Comparison of ENCODE assay signal across 8 mouse cellular contexts in genomic region chr5:31153516-31154151, GRCm38 (mm10). TPM values are rescaled to one million over a fixed set of nuclear protein-coding genes. Genes with fewer than 3 reads are reported as not detected.
DNase-seq lines count a peak whose midpoint lies in the region; ATAC-seq and TF ChIP-seq lines count a peak whose summit lies in the region.

No protein-coding gene starts in this region.

- H3K9ac ChIP-seq in kidney, postnatal 0 days (ENCODE audit: low read depth, low read length) = peak overlapping the region; percentile 63
- H3K9ac ChIP-seq in liver, embryonic 16.5 days (ENCODE audit: low read depth, low read length) = peak overlapping the region; percentile 72
- H3K9ac ChIP-seq in stomach, embryonic 15.5 days = peak overlapping the region; percentile 73; the same call in 1 of the 2 replicates

- H3K36me3 ChIP-seq in kidney, postnatal 0 days (ENCODE audit: insufficient read depth, low read length) = peaks cover 20% of the 10 kb centered on the region
- peaks cover 19% of the 10 kb centered on the region for H3K36me3 ChIP-seq in liver, embryonic 16.5 days (ENCODE audit: control insufficient read depth, insufficient read depth)
- H3K36me3 ChIP-seq in stomach, embryonic 15.5 days = peaks cover 22% of the 10 kb centered on the region; the same call in 1 of the 2 replicates

- DNase-seq in kidney, postnatal 0 days (ENCODE audit: low spot score) = no peak
- DNase-seq in kidney, postnatal 25 days = no peak
- peak; percentile 25 for DNase-seq in heart, postnatal 4 days
- no peak for DNase-seq in urinary bladder, postnatal 25 days (ENCODE audit: low spot score)
- no peak for DNase-seq in spleen, adult 18-20 months

- H3K4me2 ChIP-seq in kidney, postnatal 0 days (ENCODE audit: low read length) = peak overlapping the region; percentile 75
- peak overlapping the region; percentile 87 for H3K4me2 ChIP-seq in liver, embryonic 16.5 days (ENCODE audit: low read depth, low read length)
- peak overlapping the region; percentile 87 for H3K4me2 ChIP-seq in stomach, embryonic 15.5 days

- H3K4me1 ChIP-seq in kidney, postnatal 0 days (replicated peaks; ENCODE audit: insufficient read depth, low read length) = peaks cover 8% of the 10 kb centered on the region; the same call in 1 of the 2 replicates
- H3K4me1 ChIP-seq in liver, embryonic 16.5 days (ENCODE audit: control insufficient read depth, low read depth, low read length) = peaks cover 13% of the 10 kb centered on the region
- H3K4me1 ChIP-seq in stomach, embryonic 15.5 days = peaks cover 10% of the 10 kb centered on the region; the same call in 1 of the 2 replicates

- H3K27me3 ChIP-seq in kidney, postnatal 0 days (ENCODE audit: insufficient read depth, low read length) = no peaks in the 10 kb centered on the region
- no peaks in the 10 kb centered on the region for H3K27me3 ChIP-seq in liver, embryonic 16.5 days (ENCODE audit: control insufficient read depth, insufficient read depth, low read depth, low read length)
- H3K27me3 ChIP-seq in stomach, embryonic 15.5 days (replicated peaks) = no peaks in the 10 kb centered on the region

- 30% methylated on average over 6 of the region's 6 CpGs for WGBS in kidney, postnatal 0 days
- 38% methylated on average over 6 of the region's 6 CpGs for WGBS in liver, embryonic 16.5 days (ENCODE audit: insufficient replicate concordance)
- 31% methylated on average over 6 of the region's 6 CpGs for WGBS in stomach, embryonic 15.5 days

- peak overlapping the region; percentile 58; the same call in 1 of the 2 replicates for H3K27ac ChIP-seq in kidney, postnatal 0 days
- H3K27ac ChIP-seq in liver, embryonic 16.5 days (ENCODE audit: low read length) = peak overlapping the region; percentile 10; the same call in 1 of the 2 replicates
- H3K27ac ChIP-seq in stomach, embryonic 15.5 days = peak overlapping the region; percentile 62

- ATAC-seq in kidney, postnatal 0 days (replicated peaks; ENCODE audit: low FRiP score, low read depth) = peak; percentile 23; the same call in 1 of the 2 replicates
- peak; percentile 6; the same call in 1 of the 2 replicates for ATAC-seq in erythroid progenitor cell, adult 5-6 weeks (replicated peaks; ENCODE audit: low FRiP score, poor library complexity, severe bottlenecking)
- no peak for ATAC-seq in liver, embryonic 16.5 days (ENCODE audit: low read depth)
- ATAC-seq in stomach, embryonic 15.5 days (ENCODE audit: insufficient read depth, low FRiP score, low read depth) = no peak

- no peak for TF ChIP-seq CTCF in kidney, postnatal 0 days (IDR thresholded peaks at IDR 0.05; ENCODE audit: low read depth)

- H3K9me3 ChIP-seq in kidney, postnatal 0 days (replicated peaks; ENCODE audit: low read length) = no peaks in the 10 kb centered on the region
- no peaks in the 10 kb centered on the region for H3K9me3 ChIP-seq in liver, embryonic 16.5 days (replicated peaks; ENCODE audit: control insufficient read depth, low read length)
- H3K9me3 ChIP-seq in stomach, embryonic 15.5 days = no peaks in the 10 kb centered on the region

- peak overlapping the region; percentile 57 for H3K4me3 ChIP-seq in kidney, postnatal 0 days (replicated peaks; ENCODE audit: low read depth, low read length)
- H3K4me3 ChIP-seq in liver, embryonic 16.5 days (ENCODE audit: low read depth, low read length) = peak overlapping the region; percentile 76
- peak overlapping the region; percentile 67 for H3K4me3 ChIP-seq in stomach, embryonic 15.5 days (replicated peaks)

RNA-seq across cellular contexts. Expression of gene Mpv17, which starts 0.4 kb away (rescaled TPM):
- 45.3 and 56.0 TPM in 2 replicates for polyA plus RNA-seq in kidney, postnatal 0 days (2015; fragmentation: Nextera tagmentation; extraction: Ambion mirVana)
- 1.3 and 11.5 TPM in 2 replicates for total RNA-seq in erythroid progenitor cell, adult 5-6 weeks (2015; ENCODE audit: low replicate concordance)
- 0.23 and 4.7 TPM in 2 replicates for total RNA-seq in erythroid progenitor cell, adult 5-6 weeks (2017; ENCODE audit: low replicate concordance)
- 10 to 100 TPM; 50.1 to 50.8 TPM for total RNA-seq in heart, postnatal 4 days (2021)
- polyA plus RNA-seq in liver, embryonic 16.5 days (2015; fragmentation: Nextera tagmentation; extraction: Ambion mirVana) = 20.7 and 21.5 TPM in 2 replicates
- polyA plus RNA-seq in stomach, embryonic 15.5 days (2015; fragmentation: Nextera tagmentation; extraction: Ambion mirVana) = 58.8 and 63.0 TPM in 2 replicates

RNA-seq across cellular contexts. Expression of gene Ucn, which starts 15.0 kb away (rescaled TPM):
- 0.31 TPM in 1 of 2 replicates, not detected in the other for polyA plus RNA-seq in kidney, postnatal 0 days (2015; fragmentation: Nextera tagmentation; extraction: Ambion mirVana)
- not detected in 2 replicates for total RNA-seq in erythroid progenitor cell, adult 5-6 weeks (2015; ENCODE audit: low replicate concordance)
- not detected in 2 replicates for total RNA-seq in erythroid progenitor cell, adult 5-6 weeks (2017; ENCODE audit: low replicate concordance)
- total RNA-seq in heart, postnatal 4 days (2021) = not detected
- not detected in 2 replicates for polyA plus RNA-seq in liver, embryonic 16.5 days (2015; fragmentation: Nextera tagmentation; extraction: Ambion mirVana)
- polyA plus RNA-seq in stomach, embryonic 15.5 days (2015; fragmentation: Nextera tagmentation; extraction: Ambion mirVana) = not detected in 2 replicates

RNA-seq across cellular contexts. Expression of gene Gm29609, which starts 26.1 kb away (rescaled TPM):
- polyA plus RNA-seq in kidney, postnatal 0 days (2015; fragmentation: Nextera tagmentation; extraction: Ambion mirVana) = 0.53 and 0.73 TPM in 2 replicates
- 4.6 TPM in 1 of 2 replicates, not detected in the other for total RNA-seq in erythroid progenitor cell, adult 5-6 weeks (2015; ENCODE audit: low replicate concordance)
- total RNA-seq in erythroid progenitor cell, adult 5-6 weeks (2017; ENCODE audit: low replicate concordance) = not detected in 2 replicates
- 1 to 10 TPM in 1 of 2 experiments, under 1 TPM in 1; 0.86 to 1.1 TPM for total RNA-seq in heart, postnatal 4 days (2021)
- 0.33 and 0.74 TPM in 2 replicates for polyA plus RNA-seq in liver, embryonic 16.5 days (2015; fragmentation: Nextera tagmentation; extraction: Ambion mirVana)
- 0.68 and 1.8 TPM in 2 replicates for polyA plus RNA-seq in stomach, embryonic 15.5 days (2015; fragmentation: Nextera tagmentation; extraction: Ambion mirVana)

RNA-seq across cellular contexts. Expression of gene Gtf3c2, which starts 26.3 kb away (rescaled TPM):
- 42.5 and 47.6 TPM in 2 replicates for polyA plus RNA-seq in kidney, postnatal 0 days (2015; fragmentation: Nextera tagmentation; extraction: Ambion mirVana)
- total RNA-seq in erythroid progenitor cell, adult 5-6 weeks (2015; ENCODE audit: low replicate concordance) = 45.4 and 54.5 TPM in 2 replicates
- total RNA-seq in erythroid progenitor cell, adult 5-6 weeks (2017; ENCODE audit: low replicate concordance) = 29.9 and 130 TPM in 2 replicates
- total RNA-seq in heart, postnatal 4 days (2021) = 10 to 100 TPM; 47.3 to 55.7 TPM
- polyA plus RNA-seq in liver, embryonic 16.5 days (2015; fragmentation: Nextera tagmentation; extraction: Ambion mirVana) = 29.3 and 32.2 TPM in 2 replicates
- 53.4 and 69.6 TPM in 2 replicates for polyA plus RNA-seq in stomach, embryonic 15.5 days (2015; fragmentation: Nextera tagmentation; extraction: Ambion mirVana)

RNA-seq across cellular contexts. Expression of gene Trim54, which starts 37.1 kb away (rescaled TPM):
- not detected in 2 replicates for polyA plus RNA-seq in kidney, postnatal 0 days (2015; fragmentation: Nextera tagmentation; extraction: Ambion mirVana)
- total RNA-seq in erythroid progenitor cell, adult 5-6 weeks (2015; ENCODE audit: low replicate concordance) = not detected in 2 replicates
- not detected in 2 replicates for total RNA-seq in erythroid progenitor cell, adult 5-6 weeks (2017; ENCODE audit: low replicate concordance)
- total RNA-seq in heart, postnatal 4 days (2021) = 10 to 100 TPM; 33.4 to 35.6 TPM
- 0.41 and 0.57 TPM in 2 replicates for polyA plus RNA-seq in liver, embryonic 16.5 days (2015; fragmentation: Nextera tagmentation; extraction: Ambion mirVana)
- polyA plus RNA-seq in stomach, embryonic 15.5 days (2015; fragmentation: Nextera tagmentation; extraction: Ambion mirVana) = 0.62 TPM in 1 of 2 replicates, not detected in the other

Comparison
In these comparisons a context has a peak if more than half of its experiments do, and no peak if none do; other contexts are left out.
1. ATAC-seq: peak in kidney, postnatal 0 days (single experiment) and erythroid progenitor cell, adult 5-6 weeks (single experiment); none in liver, embryonic 16.5 days (single experiment) and stomach, embryonic 15.5 days (single experiment).
2. H3K27ac ChIP-seq: peak in every context shown above with its lines; median percentile 62 in stomach, embryonic 15.5 days; 58 in kidney, postnatal 0 days; 10 in liver, embryonic 16.5 days.
3. Peak in every context shown above with its lines, with median percentiles within 50 percentile points of each other: H3K4me2 ChIP-seq, H3K4me3 ChIP-seq and H3K9ac ChIP-seq.